Mouse (Mus musculus): ENCODE data around the gene Tex29. TPM values are rescaled to one million over a fixed set of nuclear protein-coding genes. Genes with fewer than 3 reads are reported as not detected.

Tex29 gene
- polyA plus RNA-seq, 1 experiment from 2014 or later, result 0.22 TPM

DNA sequence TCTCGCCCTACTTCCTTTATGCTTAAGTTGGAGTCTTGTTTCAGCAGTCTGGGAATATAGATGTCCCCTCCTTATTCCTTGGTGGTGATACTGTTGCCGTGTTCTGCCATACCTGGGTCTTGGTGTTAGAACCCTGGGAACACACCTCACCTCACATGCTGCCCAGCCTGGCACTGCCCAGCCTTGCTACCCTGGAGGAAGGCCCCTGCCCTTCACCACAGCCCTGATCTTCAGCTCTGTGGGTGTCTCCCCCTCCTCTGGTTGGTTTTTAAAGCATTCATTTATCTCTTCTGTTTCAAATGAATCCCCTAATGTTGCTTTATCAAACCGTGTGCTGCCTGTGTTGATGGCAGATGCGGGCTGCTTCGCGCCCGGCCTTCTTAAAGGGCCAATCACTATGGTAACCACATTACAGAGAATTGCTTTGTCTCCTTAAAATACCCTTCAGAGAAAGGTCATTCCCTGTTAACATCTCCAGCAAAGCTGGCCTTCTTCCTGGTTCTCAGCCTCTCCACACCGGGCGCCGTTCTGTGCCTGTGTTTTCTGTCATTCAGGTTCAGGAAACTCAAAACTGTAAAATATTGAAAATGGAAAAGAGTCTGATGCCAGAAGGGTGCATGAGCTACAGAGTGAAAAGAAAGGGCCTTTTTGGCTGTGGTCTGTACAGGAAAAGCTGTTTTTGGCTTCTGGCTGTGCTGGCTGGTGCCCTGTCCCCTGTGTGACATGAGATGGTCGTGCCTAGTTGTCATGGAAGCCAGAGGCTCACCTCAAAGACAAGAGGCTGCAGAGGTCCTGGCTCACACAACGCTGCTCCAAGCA lies 45.8 kb downstream of the Tex29 start:
- WGBS, result 41% methylated on average over 12 of the region's 12 CpGs
- Histone ChIP-seq H3K36me3 (ENCODE audit: control insufficient read depth, insufficient read depth, low read length) (no peaks in the 10 kb centered on the region), H3K9ac (ENCODE audit: low read depth, low read length) (peak overlapping the region; percentile 23; the same call in 1 of the 2 replicates), H3K27me3 (ENCODE audit: control insufficient read depth, insufficient read depth, low read length) (no peaks in the 10 kb centered on the region), H3K4me2 (replicated peaks; ENCODE audit: low read depth, low read length) (no peak overlapping the region), H3K9me3 (ENCODE audit: control insufficient read depth, low read length) (no peaks in the 10 kb centered on the region), H3K4me3 (ENCODE audit: low read depth, low read length) (no peak overlapping the region), H3K4me1 (replicated peaks; ENCODE audit: control insufficient read depth, insufficient read depth, low read length) (peaks cover 10% of the 10 kb centered on the region), H3K27ac (ENCODE audit: low read depth, low read length) (peak overlapping the region; percentile 65)
- DNase-seq (ENCODE audit: low spot score) (peak; percentile 53), ATAC-seq (ENCODE audit: low FRiP score) (peak; percentile 67)

DNA sequence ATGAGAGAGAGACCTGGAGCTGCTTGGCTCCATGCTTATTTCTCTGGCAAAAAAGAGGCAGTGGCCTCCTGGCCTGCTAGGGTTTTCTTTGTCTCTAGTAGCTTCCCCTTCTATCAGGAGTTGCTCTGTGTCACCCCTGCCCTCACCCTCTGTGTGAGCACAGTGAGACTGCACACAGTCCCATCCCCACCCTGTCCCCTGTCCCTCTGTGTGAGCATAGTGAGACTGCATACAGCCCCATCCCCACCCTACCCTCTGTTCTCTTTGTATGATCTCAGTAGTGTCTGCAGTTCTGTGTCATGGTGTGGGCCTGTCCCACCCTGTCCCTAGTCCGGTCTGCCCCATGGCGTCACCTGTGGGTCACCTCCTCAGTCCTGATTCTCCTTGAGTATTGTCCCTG lies 46.5 kb downstream of the Tex29 start:
- peak overlapping the region; percentile 17; the same call in 1 of the 2 replicates for H3K9ac ChIP-seq (ENCODE audit: low read depth, low read length)
- peak overlapping the region; percentile 65 for H3K27ac ChIP-seq (ENCODE audit: low read depth, low read length)
- H3K27me3 ChIP-seq (ENCODE audit: control insufficient read depth, insufficient read depth, low read length), result no peaks in the 10 kb centered on the region
- H3K9me3 ChIP-seq (ENCODE audit: control insufficient read depth, low read length), result no peaks in the 10 kb centered on the region
- DNase-seq (ENCODE audit: low spot score) (no peak), ATAC-seq (ENCODE audit: low FRiP score) (peak; percentile 62)
- no peaks in the 10 kb centered on the region for H3K36me3 ChIP-seq (ENCODE audit: control insufficient read depth, insufficient read depth, low read length)
- peaks cover 10% of the 10 kb centered on the region for H3K4me1 ChIP-seq (replicated peaks; ENCODE audit: control insufficient read depth, insufficient read depth, low read length)
- no peak overlapping the region for H3K4me2 ChIP-seq (replicated peaks; ENCODE audit: low read depth, low read length)
- 82% methylated on average over 2 of the region's 2 CpGs for WGBS
- H3K4me3 ChIP-seq (ENCODE audit: low read depth, low read length), result no peak overlapping the region

DNA sequence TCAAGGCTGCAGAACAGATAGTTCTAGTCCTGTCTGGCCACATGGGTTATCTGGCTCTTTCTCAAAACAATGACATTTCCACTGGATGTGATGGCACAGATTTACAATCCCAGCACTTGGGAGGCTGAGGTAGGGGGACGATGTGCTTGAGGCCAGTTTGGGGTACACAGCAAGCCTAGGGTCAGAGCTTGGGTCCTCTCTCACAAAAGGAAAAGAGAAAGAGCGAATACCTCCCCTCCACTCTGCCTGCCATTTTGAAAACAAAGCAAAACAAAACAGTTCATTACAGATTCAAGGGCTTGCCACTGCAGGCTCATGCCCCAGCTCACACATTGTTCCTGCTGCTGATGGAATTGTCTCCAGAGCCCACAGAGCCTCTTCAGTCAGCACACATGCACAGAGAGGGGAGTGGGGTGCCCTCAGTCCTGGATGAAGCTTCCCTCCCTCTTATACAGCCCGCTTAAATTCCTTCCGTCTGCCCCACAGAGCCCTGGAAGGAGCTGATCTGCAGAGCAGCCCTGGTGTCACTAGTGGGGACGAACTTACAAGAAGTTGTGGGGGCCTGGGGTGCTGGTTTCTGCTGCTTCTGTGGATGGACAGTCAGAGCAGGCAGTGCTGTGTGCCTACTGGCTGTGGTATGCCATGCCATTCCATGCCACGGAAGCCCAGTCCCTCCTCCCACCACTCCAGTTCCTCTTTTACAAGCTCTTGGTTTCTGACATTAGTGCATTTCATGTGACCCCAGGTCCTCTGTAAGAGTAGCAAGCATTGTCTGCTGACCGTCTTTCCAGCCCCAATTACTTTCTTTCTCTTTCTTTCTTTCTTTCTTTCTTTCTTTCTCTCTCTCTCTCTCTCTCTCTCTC lies 49.1 kb downstream of the Tex29 start:
- DNase-seq (ENCODE audit: low spot score) (peak; percentile 35), ATAC-seq (ENCODE audit: low FRiP score) (peak; percentile 79)
- H3K4me2 ChIP-seq (replicated peaks; ENCODE audit: low read depth, low read length), result no peak overlapping the region
- H3K27ac ChIP-seq (ENCODE audit: low read depth, low read length), result peak overlapping the region; percentile 74
- peaks cover 10% of the 10 kb centered on the region for H3K4me1 ChIP-seq (replicated peaks; ENCODE audit: control insufficient read depth, insufficient read depth, low read length)
- H3K36me3 ChIP-seq (ENCODE audit: control insufficient read depth, insufficient read depth, low read length), result no peaks in the 10 kb centered on the region
- H3K9me3 ChIP-seq (ENCODE audit: control insufficient read depth, low read length), result no peaks in the 10 kb centered on the region
- no peaks in the 10 kb centered on the region for H3K27me3 ChIP-seq (ENCODE audit: control insufficient read depth, insufficient read depth, low read length)
- peak overlapping the region; percentile 15 for H3K9ac ChIP-seq (ENCODE audit: low read depth, low read length)
- WGBS, result 27% methylated on average over 7 of the region's 7 CpGs
- no peak overlapping the region for H3K4me3 ChIP-seq (ENCODE audit: low read depth, low read length)

DNA sequence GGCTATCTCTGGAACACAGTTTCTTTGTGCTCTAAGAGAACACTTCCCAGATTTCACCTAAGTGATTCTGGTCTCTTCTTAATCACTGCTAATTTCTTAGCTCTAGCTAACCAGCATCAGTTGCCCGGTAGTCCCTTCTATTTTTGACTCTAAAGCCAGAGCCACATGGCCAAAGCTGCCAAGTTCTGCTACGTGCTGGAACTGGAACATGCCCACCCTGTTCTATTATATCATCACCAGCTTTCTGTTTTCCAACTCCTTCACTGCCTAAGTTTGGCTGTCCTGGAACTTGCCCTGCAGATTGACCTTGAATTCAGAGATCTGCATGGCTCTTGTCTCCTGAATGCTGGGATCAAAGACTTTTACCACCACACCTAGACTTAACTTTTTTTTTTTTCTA lies 52.5 kb downstream of the Tex29 start:
- 94% methylated on average over 2 of the region's 2 CpGs for WGBS
- H3K27ac ChIP-seq (ENCODE audit: low read depth, low read length), result no peak overlapping the region
- ATAC-seq (ENCODE audit: low FRiP score), result no peak

DNA sequence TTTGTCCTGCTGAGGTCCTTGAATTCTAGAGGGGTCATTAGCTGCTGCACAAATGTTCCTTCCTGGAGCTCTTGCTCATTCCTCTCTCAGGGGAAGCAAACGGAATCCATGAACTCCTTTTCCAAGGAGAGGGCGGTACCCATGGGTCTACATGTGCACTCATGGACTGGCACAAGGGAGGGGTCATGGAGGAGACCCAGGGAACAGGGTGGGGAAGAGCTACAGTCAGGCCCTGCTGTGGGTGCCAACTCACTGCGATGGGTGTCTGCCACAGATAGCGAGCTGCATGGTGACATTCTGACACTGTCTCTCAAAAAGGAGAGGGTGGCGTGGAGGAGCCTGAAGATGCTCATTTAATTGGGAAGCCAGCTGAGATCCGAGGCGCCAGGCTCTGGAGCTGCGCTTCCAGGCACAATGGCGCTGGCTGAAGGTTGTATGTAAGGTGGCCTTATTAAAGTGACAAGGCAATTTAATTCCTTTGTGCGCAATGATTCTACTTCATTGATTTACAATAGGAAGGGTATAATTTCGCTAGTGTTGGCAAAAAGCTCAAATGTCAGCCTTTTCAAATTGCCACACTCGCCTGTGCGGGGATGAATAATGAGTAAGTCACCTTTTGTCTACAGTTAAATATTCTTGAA lies 55.9 kb downstream of the Tex29 start:
- Histone ChIP-seq H3K27ac (ENCODE audit: low read depth, low read length) (0 out of 2 replicates have a peak overlapping the region, but pooled peaks have one; percentile 30), H3K9me3 (ENCODE audit: control insufficient read depth, low read length) (no peaks in the 10 kb centered on the region), H3K4me3 (ENCODE audit: low read depth, low read length) (no peak overlapping the region), H3K27me3 (ENCODE audit: control insufficient read depth, insufficient read depth, low read length) (peaks cover 3% of the 10 kb centered on the region), H3K36me3 (ENCODE audit: control insufficient read depth, insufficient read depth, low read length) (no peaks in the 10 kb centered on the region), H3K9ac (ENCODE audit: low read depth, low read length) (no peak overlapping the region), H3K4me1 (replicated peaks; ENCODE audit: control insufficient read depth, insufficient read depth, low read length) (0 out of 2 replicates have a peak, but pooled peaks cover 2% of the 10 kb centered on the region), H3K4me2 (replicated peaks; ENCODE audit: low read depth, low read length) (no peak overlapping the region)
- 45% methylated on average over 13 of the region's 13 CpGs for WGBS
- DNase-seq (ENCODE audit: low spot score), result peak; percentile 50
- ATAC-seq (ENCODE audit: low FRiP score), result peak; percentile 47

More for the DNA sequence above, 52.5 kb downstream of the Tex29 start:
- Histone ChIP-seq H3K4me1 (replicated peaks; ENCODE audit: control insufficient read depth, insufficient read depth, low read length) (peaks cover 4% of the 10 kb centered on the region; the same call in 1 of the 2 replicates), H3K4me2 (replicated peaks; ENCODE audit: low read depth, low read length) (no peak overlapping the region), H3K9ac (ENCODE audit: low read depth, low read length) (no peak overlapping the region), H3K9me3 (ENCODE audit: control insufficient read depth, low read length) (no peaks in the 10 kb centered on the region), H3K4me3 (ENCODE audit: low read depth, low read length) (no peak overlapping the region), H3K36me3 (ENCODE audit: control insufficient read depth, insufficient read depth, low read length) (no peaks in the 10 kb centered on the region), H3K27me3 (ENCODE audit: control insufficient read depth, insufficient read depth, low read length) (no peaks in the 10 kb centered on the region; the same call in 1 of the 2 replicates)
- no peak for DNase-seq (ENCODE audit: low spot score)

DNA sequence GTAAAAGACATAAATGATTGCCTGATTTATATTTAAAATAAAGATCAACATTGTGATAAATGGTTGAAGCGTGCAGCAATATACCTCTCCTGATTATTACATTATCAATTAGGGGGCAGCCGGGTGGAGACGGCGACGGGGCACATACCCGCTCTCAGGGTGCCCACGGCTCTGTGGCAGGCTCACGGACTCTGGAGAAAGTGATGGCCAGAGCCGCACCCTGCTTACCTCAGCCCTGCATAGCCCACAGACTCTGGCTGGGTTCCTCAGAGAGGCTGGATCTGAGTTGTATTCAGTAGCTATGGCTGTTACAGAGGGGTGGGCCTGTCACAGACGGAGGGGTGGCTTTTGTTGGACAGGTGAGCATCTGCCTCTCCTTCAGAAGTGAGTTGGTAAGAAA lies 56.4 kb downstream of the Tex29 start:
- H3K27ac ChIP-seq (ENCODE audit: low read depth, low read length), result no peak overlapping the region
- no peak overlapping the region for H3K4me2 ChIP-seq (replicated peaks; ENCODE audit: low read depth, low read length)
- H3K9ac ChIP-seq (ENCODE audit: low read depth, low read length), result no peak overlapping the region
- H3K9me3 ChIP-seq (ENCODE audit: control insufficient read depth, low read length), result no peaks in the 10 kb centered on the region
- no peaks in the 10 kb centered on the region for H3K36me3 ChIP-seq (ENCODE audit: control insufficient read depth, insufficient read depth, low read length)
- DNase-seq (ENCODE audit: low spot score) (peak; percentile 19), ATAC-seq (ENCODE audit: low FRiP score) (peak; percentile 57; the same call in 1 of the 2 replicates)
- no peak overlapping the region for H3K4me3 ChIP-seq (ENCODE audit: low read depth, low read length)
- 47% methylated on average over 10 of the region's 10 CpGs for WGBS
- H3K4me1 ChIP-seq (replicated peaks; ENCODE audit: control insufficient read depth, insufficient read depth, low read length), result 0 out of 2 replicates have a peak, but pooled peaks cover 2% of the 10 kb centered on the region
- peaks cover 3% of the 10 kb centered on the region for H3K27me3 ChIP-seq (ENCODE audit: control insufficient read depth, insufficient read depth, low read length)

DNA sequence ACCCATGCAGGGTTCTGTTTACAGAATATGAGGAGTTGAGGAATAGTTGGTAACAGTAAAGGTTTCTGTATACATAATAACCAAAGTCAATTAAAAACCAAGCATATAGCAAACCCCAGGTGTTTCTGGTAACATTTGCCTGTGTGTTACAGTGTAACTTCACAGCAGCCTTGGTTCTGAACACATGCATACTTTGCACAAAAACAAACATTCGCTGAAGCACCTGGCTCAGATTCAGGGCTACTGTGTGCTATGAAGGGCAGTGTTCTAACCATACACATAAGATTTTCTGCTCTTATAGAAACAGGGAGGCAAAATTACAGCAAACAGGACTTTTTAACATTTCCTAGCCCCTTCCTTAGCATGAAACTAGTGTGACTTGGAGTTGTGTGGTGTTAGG lies 58.5 kb downstream of the Tex29 start:
- H3K9me3 ChIP-seq (ENCODE audit: control insufficient read depth, low read length), result no peaks in the 10 kb centered on the region
- H3K9ac ChIP-seq (ENCODE audit: low read depth, low read length), result no peak overlapping the region
- no peak overlapping the region for H3K4me2 ChIP-seq (replicated peaks; ENCODE audit: low read depth, low read length)
- H3K4me3 ChIP-seq (ENCODE audit: low read depth, low read length), result no peak overlapping the region
- H3K27me3 ChIP-seq (ENCODE audit: control insufficient read depth, insufficient read depth, low read length), result peaks cover 3% of the 10 kb centered on the region
- 0 out of 2 replicates have a peak, but pooled peaks cover 2% of the 10 kb centered on the region for H3K4me1 ChIP-seq (replicated peaks; ENCODE audit: control insufficient read depth, insufficient read depth, low read length)
- no peaks in the 10 kb centered on the region for H3K36me3 ChIP-seq (ENCODE audit: control insufficient read depth, insufficient read depth, low read length)
- H3K27ac ChIP-seq (ENCODE audit: low read depth, low read length), result no peak overlapping the region
- DNase-seq (ENCODE audit: low spot score), result no peak
- ATAC-seq (ENCODE audit: low FRiP score), result no peak
- WGBS, result 91% methylated on average over 1 of the region's 1 CpGs

Measured in hindbrain, embryonic 11.5 days (tissue).